Mouse (Mus musculus): ENCODE measurements around the gene Itih3. TPM values are rescaled to one million over a fixed set of nuclear protein-coding genes. Genes with fewer than 3 reads are reported as not detected.

Itih3 gene
- total and polyA plus RNA-seq, 2 experiments from 2014 or later: 0.72 to 2.4 TPM

GRCm38 (mm10) chr14:30899972-30900371, 23.6 kb downstream of the Itih3 start:
- H3K4me2 ChIP-seq (ENCODE audit: low read depth, low read length): no peak overlapping the region
- no peak overlapping the region for H3K27ac ChIP-seq (ENCODE audit: low read depth)
- H3K9ac ChIP-seq (replicated peaks; ENCODE audit: low read depth, low read length): no peak overlapping the region
- TF ChIP-seq EP300 (IDR thresholded peaks at IDR 0.05; ENCODE audit: low read depth) (no peak), CTCF (IDR thresholded peaks at IDR 0.05; ENCODE audit: low read depth) (no peak)
- H3K36me3 ChIP-seq (replicated peaks; ENCODE audit: control insufficient read depth, insufficient read depth, low read length): no peaks in the 10 kb centered on the region
- H3K27me3 ChIP-seq (ENCODE audit: control insufficient read depth, insufficient read depth, low read length): no peaks in the 10 kb centered on the region
- H3K4me3 ChIP-seq (ENCODE audit: low read depth, low read length): no peak overlapping the region
- ATAC-seq (ENCODE audit: insufficient read depth, low read depth): no peak
- H3K9me3 ChIP-seq (replicated peaks; ENCODE audit: control insufficient read depth, low read length): no peaks in the 10 kb centered on the region; the same call in 1 of the 2 replicates
- DNase-seq (ENCODE audit: low spot score): no peak
- no peaks in the 10 kb centered on the region for H3K4me1 ChIP-seq (ENCODE audit: control insufficient read depth, insufficient read depth)
- WGBS: 63% methylated on average over 3 of the region's 3 CpGs

GRCm38 (mm10) chr14:30888271-30888732, 35.3 kb downstream of the Itih3 start:
- Histone ChIP-seq H3K27me3 (ENCODE audit: control insufficient read depth, insufficient read depth, low read length) (no peaks in the 10 kb centered on the region), H3K4me3 (ENCODE audit: low read depth, low read length) (no peak overlapping the region), H3K9ac (replicated peaks; ENCODE audit: low read depth, low read length) (no peak overlapping the region), H3K4me1 (ENCODE audit: control insufficient read depth, insufficient read depth) (peaks cover 4% of the 10 kb centered on the region; the same call in 1 of the 2 replicates), H3K27ac (ENCODE audit: low read depth) (no peak overlapping the region), H3K4me2 (ENCODE audit: low read depth, low read length) (peak overlapping the region; percentile 24; the same call in 1 of the 2 replicates), H3K9me3 (replicated peaks; ENCODE audit: control insufficient read depth, low read length) (no peaks in the 10 kb centered on the region), H3K36me3 (replicated peaks; ENCODE audit: control insufficient read depth, insufficient read depth, low read length) (no peaks in the 10 kb centered on the region)
- DNase-seq (ENCODE audit: low spot score) (peak; percentile 51), ATAC-seq (ENCODE audit: insufficient read depth, low read depth) (peak; percentile 55)
- TF ChIP-seq CTCF (IDR thresholded peaks at IDR 0.05; ENCODE audit: low read depth) (peak; percentile 41), EP300 (IDR thresholded peaks at IDR 0.05; ENCODE audit: low read depth) (no peak)
- WGBS: 9% methylated on average over 7 of the region's 9 CpGs

GRCm38 (mm10) chr14:30886204-30886603, 37.4 kb downstream of the Itih3 start, which contains the start of gene Itih4:
Gene Itih4 (plus strand): TSS chr14:30886476.
- H3K9me3 ChIP-seq (replicated peaks; ENCODE audit: control insufficient read depth, low read length): no peaks in the 10 kb centered on the region
- DNase-seq (ENCODE audit: low spot score) (no peak), ATAC-seq (ENCODE audit: insufficient read depth, low read depth) (no peak)
- WGBS: 75% methylated on average over 3 of the region's 3 CpGs
- H3K27ac ChIP-seq (ENCODE audit: low read depth): no peak within 1 kb of the TSS
- no peak for TF ChIP-seq EP300 (IDR thresholded peaks at IDR 0.05; ENCODE audit: low read depth)
- no peak for TF ChIP-seq CTCF (IDR thresholded peaks at IDR 0.05; ENCODE audit: low read depth)
- no peak within 1 kb of the TSS for H3K9ac ChIP-seq (replicated peaks; ENCODE audit: low read depth, low read length)
- H3K27me3 ChIP-seq (ENCODE audit: control insufficient read depth, insufficient read depth, low read length): no peaks in the 10 kb centered on the region
- H3K4me3 ChIP-seq (ENCODE audit: low read depth, low read length): no peak within 1 kb of the TSS
- H3K4me1 ChIP-seq (ENCODE audit: control insufficient read depth, insufficient read depth): peaks cover 4% of the 10 kb centered on the region
- H3K4me2 ChIP-seq (ENCODE audit: low read depth, low read length): no peak within 1 kb of the TSS
- no peaks in the 10 kb centered on the region for H3K36me3 ChIP-seq (replicated peaks; ENCODE audit: control insufficient read depth, insufficient read depth, low read length)

GRCm38 (mm10) chr14:30885298-30885697, 38.3 kb downstream of the Itih3 start:
- Histone ChIP-seq H3K4me1 (ENCODE audit: control insufficient read depth, insufficient read depth) (peaks cover 4% of the 10 kb centered on the region), H3K27ac (ENCODE audit: low read depth) (no peak overlapping the region), H3K9me3 (replicated peaks; ENCODE audit: control insufficient read depth, low read length) (no peaks in the 10 kb centered on the region), H3K4me2 (ENCODE audit: low read depth, low read length) (no peak overlapping the region), H3K9ac (replicated peaks; ENCODE audit: low read depth, low read length) (no peak overlapping the region), H3K27me3 (ENCODE audit: control insufficient read depth, insufficient read depth, low read length) (no peaks in the 10 kb centered on the region), H3K4me3 (ENCODE audit: low read depth, low read length) (no peak overlapping the region), H3K36me3 (replicated peaks; ENCODE audit: control insufficient read depth, insufficient read depth, low read length) (no peaks in the 10 kb centered on the region)
- DNase-seq (ENCODE audit: low spot score): no peak
- 20% methylated on average over 3 of the region's 3 CpGs for WGBS
- TF ChIP-seq CTCF (IDR thresholded peaks at IDR 0.05; ENCODE audit: low read depth): no peak
- TF ChIP-seq EP300 (IDR thresholded peaks at IDR 0.05; ENCODE audit: low read depth): no peak
- no peak for ATAC-seq (ENCODE audit: insufficient read depth, low read depth)

GRCm38 (mm10) chr14:30881718-30882108, 41.8 kb downstream of the Itih3 start:
- H3K27ac ChIP-seq (ENCODE audit: low read depth): no peak overlapping the region
- 85% methylated on average over 3 of the region's 3 CpGs for WGBS
- peaks cover 10% of the 10 kb centered on the region; the same call in 1 of the 2 replicates for H3K4me1 ChIP-seq (ENCODE audit: control insufficient read depth, insufficient read depth)
- TF ChIP-seq CTCF (IDR thresholded peaks at IDR 0.05; ENCODE audit: low read depth) (no peak), EP300 (IDR thresholded peaks at IDR 0.05; ENCODE audit: low read depth) (no peak)
- ATAC-seq (ENCODE audit: insufficient read depth, low read depth): no peak
- no peaks in the 10 kb centered on the region for H3K36me3 ChIP-seq (replicated peaks; ENCODE audit: control insufficient read depth, insufficient read depth, low read length)
- no peaks in the 10 kb centered on the region for H3K9me3 ChIP-seq (replicated peaks; ENCODE audit: control insufficient read depth, low read length)
- H3K9ac ChIP-seq (replicated peaks; ENCODE audit: low read depth, low read length): no peak overlapping the region
- H3K4me2 ChIP-seq (ENCODE audit: low read depth, low read length): no peak overlapping the region
- no peak overlapping the region for H3K4me3 ChIP-seq (ENCODE audit: low read depth, low read length)
- H3K27me3 ChIP-seq (ENCODE audit: control insufficient read depth, insufficient read depth, low read length): no peaks in the 10 kb centered on the region
- no peak for DNase-seq (ENCODE audit: low spot score)
